Mouse (Mus musculus) C2C12 (cell line): ENCODE measurements at regions not wholly inside any gene's neighbourhood (a gene's known extent, or its start where the extent isn't known, plus 50 kb on each side); places are given as distances from the start of the nearest gene placed in this dataset.

Experiments used
- CTCF ChIP-seq: IDR thresholded peaks from one replicate; pipeline ENCODE4 v1.5.1; 2011; ENCODE audit not compliant: control insufficient read depth, insufficient read depth, insufficient read length
- FOSL1 ChIP-seq: IDR thresholded peaks from one replicate; pipeline ENCODE4 v1.8.0; 2011; ENCODE audit warnings: mild to moderate bottlenecking, low read length; ENCODE audit not compliant: poor library complexity, insufficient read depth, severe bottlenecking
- MAX ChIP-seq: IDR thresholded peaks from one replicate; pipeline ENCODE4 v1.6.1; 2011; ENCODE audit warnings: mild to moderate bottlenecking, control low read depth
- MYOD1 ChIP-seq: IDR thresholded peaks from one replicate; pipeline ENCODE4 v1.6.1; 2011; ENCODE audit warnings: low read depth; ENCODE audit not compliant: control insufficient read depth, insufficient read length
- MYOG ChIP-seq: IDR thresholded peaks from one replicate; pipeline ENCODE4 v1.6.1; 2011; ENCODE audit not compliant: control insufficient read depth, insufficient read length; ENCODE audit errors: extremely low read depth

- TF ChIP-seq CTCF (no peak), MAX (no peak), MYOD1 (no peak), MYOG (no peak), FOSL1 (no peak)
Observed at GRCm38 (mm10) chr9:61753795-61754194, 160.5 kb downstream of the Rplp1 start.
